Mouse (Mus musculus): ENCODE results near the gene Nf1.

- TF ChIP-seq CTCF (IDR thresholded peaks at IDR 0.05; ENCODE audit: low read depth), result no peak
- no peak for TF ChIP-seq EP300 (IDR thresholded peaks at IDR 0.05; ENCODE audit: low read depth)
Observed at GRCm38 (mm10) chr11:79530333-79530761, 190.9 kb downstream of the Nf1 start, which contains the start of the genes Evi2 and Evi2a.

All from heart, postnatal 0 days (tissue).